Mouse (Mus musculus): ENCODE data around the gene Thoc7.
A peak's percentile ranks its signal among the peaks of the same experiment; 100 is the strongest.
"Not testable (repeated sequence)": the region's sequence is repeated elsewhere in the genome, so short reads cannot be mapped to it uniquely, and the experiment has no call there.

The Thoc7 gene

DNA sequence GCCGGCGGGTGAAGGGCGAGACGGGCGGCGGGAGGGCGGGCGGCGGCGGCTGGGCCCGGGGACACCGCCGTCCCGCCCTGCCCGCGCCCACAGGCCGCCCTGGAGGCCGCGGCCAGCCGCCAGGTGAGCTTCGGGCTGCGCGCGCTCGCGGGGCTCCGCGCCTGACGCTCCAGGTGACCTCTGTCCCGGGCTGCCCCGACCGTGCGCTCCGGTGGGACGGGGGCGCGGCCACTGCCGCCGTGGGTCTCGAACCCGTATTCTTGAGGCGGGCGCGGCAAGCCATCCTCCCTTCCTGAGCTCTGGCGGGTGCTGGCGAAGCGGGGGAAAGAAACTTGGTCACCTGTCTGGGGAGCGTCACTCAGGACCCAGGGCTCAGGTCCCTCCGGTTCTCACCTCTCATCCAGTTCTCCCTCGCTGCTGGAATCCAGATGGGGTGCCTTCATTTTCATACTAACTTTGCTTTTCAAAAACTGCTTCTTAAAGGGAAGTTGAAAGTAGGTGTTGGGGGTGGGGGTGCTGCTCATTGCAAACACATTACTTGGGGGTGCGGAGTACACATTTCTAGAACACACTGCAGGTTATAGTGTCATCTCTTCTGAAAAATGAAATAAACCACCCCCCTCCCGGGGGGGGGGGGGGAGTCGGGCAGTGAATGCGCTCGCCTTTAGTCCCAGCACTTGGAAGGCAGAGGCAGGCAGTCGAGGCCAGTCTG is at the start of gene Thoc7, which contains the start of gene Atxn7:
TSS of gene Thoc7 (minus strand) at position 452 of the 712 bp plus-strand sequence.
TSS of gene Atxn7 (plus strand) at position 40 of the 712 bp plus-strand sequence.
- peak; percentile 52 for DNase-seq (ENCODE audit: low spot score)

DNA sequence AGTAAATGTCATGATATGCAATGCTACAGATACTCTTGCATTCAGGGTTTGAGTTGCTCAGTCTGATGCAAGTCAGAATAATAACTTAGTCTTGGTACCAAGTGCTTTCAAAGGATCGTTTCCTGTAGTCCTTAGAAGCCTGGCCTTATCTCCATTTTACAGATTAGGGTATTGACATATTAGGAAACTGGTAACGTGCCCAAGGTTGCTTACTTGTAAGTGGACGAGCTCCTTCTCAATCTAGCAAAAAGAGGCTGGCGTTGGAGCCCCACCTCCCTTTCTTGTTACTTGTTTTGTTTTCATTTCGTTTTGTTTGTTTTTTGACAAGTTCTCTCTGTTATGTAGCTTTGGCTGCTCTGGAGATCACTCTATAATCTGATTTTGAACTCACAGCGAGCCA is 48.1 kb upstream of the Thoc7 start:
- no peak for DNase-seq (ENCODE audit: low spot score)

DNA sequence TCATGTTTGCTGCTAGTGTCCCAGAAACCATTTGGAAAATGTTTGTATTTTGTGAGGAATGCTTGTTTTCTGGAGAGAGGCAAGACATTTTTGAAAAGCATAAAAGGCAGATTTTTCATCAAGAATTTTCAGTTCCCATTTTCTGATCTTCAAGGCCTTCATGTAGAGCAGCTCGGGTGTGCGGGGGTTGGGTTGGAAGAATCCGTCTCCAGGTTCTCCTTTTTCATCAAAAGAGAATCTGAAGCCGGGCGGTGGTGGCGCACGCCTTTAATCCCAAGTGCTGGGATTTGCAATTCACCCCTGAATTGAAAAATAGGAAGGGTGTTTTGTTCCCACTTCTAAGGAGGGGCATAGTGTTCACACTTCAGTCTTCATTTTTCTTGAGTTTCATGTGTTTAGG is 41.1 kb upstream of the Thoc7 start:
- DNase-seq (ENCODE audit: low spot score): no peak

DNA sequence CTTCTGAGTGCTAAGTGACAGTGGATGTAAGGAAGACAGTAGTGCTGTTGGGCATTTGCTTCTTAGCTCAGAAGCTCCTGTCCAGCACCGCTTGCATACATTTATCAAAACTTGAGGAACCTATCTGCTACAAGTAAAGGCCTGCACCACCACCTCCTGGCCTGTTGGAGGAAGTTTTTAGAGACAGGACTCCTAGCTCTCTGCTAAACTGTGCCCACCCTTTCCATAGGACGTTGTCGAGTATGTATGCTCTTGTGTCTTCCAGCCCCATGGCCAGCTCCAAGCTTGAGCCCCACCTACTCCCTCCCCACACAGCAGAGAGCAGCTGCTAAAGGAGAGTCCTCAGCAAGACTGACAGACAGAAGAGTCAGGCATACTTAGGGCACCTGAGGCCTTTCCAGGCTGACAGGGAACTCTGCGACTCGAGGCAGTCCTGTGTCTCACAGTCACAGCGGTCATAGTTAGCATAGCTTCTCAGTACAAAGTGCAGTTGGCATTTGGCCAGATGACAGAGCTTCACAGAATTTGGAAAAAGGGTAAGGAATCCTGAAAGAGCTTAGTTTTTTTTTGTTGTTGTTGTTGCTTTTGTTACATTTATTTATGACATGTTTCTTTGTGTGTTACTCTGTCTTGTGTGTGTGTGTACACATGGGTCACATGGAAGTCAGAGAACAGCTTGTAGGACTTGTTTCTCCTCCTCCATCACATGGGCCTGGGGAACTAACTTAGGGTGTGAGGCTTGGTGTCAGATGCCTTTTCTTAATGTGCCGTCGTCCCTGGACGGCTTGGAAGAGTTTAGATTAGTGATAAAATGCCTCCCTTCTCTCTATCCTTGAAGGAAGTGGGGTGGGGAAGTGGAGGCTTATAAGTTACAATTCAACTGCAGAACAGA is 33.8 kb upstream of the Thoc7 start:
- peak; percentile 7 for DNase-seq (ENCODE audit: low spot score)

DNA sequence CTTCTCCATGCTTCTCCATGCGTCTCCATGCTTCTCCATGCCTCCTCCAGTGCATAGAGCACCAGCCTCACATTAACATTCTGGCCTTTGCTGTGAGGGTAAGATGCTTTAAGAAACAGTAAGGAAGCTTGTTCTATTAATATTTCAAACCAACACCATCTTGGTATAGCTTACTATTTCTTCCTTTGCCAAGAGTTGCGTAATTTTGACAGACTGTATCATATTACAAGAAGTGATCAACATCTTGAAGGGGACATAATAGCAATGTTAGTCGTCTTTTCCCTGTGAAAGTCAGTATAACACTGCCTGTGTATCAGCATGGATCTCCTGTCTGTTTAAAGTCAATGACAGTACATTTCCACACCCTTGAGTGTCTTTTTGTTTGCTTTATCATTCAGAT is 29.1 kb upstream of the Thoc7 start:
- DNase-seq (ENCODE audit: low spot score): no peak

DNA sequence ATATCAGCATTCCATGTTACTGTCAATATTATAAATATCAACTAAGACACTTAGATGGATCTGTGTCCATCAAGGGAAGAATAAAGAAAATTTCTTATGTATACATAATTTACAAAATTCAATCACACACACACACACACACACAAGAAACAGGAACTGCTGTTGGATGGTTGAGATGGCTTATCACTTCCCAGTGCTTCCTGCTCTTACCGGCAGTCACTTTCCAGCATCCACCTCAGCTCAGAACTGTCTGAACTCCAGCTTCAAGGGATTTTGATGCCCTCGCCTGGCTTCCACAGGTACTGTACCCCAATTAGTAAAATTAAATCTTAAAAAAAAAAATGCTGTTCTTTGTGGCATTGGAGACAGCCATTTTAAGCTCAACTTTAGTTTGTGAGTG is 26.7 kb upstream of the Thoc7 start:
- DNase-seq (ENCODE audit: low spot score): no peak

DNA sequence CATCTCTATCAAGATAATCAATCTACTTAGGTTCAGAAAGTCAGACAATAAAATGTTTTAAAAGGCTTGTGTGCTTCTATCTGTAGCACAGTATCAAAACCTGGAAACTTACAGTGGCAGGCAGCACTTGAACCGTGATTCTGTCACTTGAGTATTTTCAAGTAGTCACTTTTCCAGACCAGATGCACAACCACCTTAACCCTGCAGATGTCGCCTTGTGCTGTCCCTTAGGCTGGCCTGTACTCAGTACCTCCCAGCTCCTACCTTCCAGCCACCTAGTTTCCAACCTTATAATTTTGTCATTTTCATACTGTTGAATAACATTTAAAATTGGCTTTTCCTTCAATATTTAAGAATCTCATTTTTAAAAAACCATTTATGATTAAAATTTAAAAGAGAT is 20.5 kb upstream of the Thoc7 start:
- DNase-seq (ENCODE audit: low spot score): no peak

DNA sequence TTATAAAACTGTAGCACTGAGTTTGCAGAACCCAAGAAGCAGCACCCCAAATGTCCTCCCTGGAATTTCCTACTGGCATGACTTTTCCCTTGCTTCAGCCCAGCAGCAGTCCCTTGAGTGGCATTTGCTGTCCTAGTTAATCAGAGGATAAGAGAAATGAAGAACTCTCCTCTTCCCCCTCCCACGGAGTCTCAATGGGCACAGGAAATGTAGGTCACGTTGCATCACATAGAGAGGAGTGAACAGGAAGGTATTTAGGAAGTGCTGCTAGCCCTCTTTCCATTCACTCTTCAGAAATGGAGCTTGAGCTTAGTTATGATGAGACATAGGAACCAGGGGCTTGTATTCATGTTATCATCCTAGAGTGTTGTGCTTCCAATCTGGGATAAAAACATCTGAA is 19.6 kb upstream of the Thoc7 start:
- DNase-seq (ENCODE audit: low spot score): no peak

DNA sequence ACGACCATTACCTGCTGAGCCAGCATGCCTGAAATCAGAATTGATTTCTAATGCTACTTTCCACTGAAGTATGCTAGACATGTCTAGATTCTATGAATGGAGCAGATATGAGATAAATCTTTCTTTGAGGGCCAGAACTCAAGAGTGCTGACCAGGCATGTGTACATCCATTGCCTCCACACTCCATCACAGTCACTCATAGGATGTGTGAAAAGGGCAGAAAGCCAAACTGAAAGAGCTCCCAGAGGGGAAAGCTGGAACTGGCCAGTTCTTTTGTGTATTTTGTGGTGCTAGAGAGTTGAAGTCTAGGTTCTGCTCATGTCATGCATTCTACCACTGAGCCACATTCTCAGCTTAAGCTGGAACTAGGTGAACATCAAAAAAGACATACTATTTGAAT is 15.8 kb upstream of the Thoc7 start:
- DNase-seq (ENCODE audit: low spot score): no peak

DNA sequence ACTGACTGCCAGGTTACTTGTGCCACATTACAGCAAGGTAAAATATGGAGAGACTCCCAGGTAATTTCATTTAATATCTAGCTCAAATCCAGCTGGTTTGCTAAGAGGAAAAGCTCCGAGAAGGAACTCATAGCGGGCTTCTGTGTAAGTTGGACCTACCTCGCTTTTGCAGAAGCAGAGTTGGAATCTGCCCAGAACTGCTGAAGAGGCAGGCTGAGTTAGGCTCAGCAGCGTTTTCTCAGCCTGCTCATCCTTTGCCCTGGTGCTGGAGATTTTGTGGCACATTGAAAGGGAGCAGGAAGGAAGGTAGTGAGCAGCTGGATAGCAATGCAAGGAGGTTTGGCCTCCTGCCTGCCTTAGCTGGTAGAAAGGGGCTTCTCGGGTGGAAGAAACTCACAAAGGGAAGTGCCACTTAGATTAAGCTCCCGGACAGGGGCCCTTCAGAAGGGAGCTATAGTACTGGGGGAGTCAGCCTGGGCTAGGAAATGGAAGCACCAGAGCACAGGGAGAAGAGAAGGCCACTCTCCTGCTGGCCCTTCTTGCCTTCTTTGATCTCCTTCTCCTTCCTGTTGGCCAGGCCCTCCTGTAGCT is 10.1 kb upstream of the Thoc7 start:
- no peak for DNase-seq (ENCODE audit: low spot score)

DNA sequence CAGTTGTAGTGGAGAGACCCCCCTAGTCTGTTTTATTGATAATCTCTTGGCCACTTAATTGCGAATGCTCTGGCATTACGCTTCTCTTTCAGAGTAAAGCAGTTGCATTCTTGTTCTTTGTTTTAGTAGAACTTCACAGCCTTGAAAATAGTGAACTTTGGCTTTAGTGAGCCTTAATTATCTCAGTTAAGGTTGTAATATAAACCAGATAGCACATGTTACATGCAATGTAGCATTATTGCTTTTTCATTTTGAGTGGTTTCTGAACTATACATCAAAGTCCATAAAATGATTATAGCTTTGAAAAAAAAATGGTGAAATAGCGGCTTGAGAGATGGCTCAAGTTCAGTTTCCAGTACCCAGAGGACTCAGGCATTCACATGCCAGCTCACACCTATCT is 8.9 kb upstream of the Thoc7 start:
- no peak for DNase-seq (ENCODE audit: low spot score)

DNA sequence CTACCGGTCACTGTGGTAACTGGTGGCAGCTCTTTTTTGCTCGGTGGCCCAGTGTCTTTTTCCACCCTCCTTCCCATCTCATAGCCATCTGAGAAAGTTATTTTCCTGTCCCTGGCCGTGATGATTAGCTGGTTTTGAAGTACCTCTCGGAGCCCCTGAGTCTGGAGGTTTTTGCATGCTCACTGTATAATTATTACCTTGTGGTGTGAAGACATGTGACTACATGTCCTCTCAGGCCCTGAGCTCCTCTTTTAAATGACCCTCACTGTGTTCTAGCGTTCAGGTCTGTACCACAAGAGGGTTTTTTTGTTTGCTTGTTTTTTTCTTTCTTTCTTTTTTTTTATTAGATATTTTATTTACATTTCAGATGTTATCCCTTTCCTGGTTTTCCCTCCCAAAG is 6.8 kb upstream of the Thoc7 start:
- DNase-seq (ENCODE audit: low spot score): no peak

DNA sequence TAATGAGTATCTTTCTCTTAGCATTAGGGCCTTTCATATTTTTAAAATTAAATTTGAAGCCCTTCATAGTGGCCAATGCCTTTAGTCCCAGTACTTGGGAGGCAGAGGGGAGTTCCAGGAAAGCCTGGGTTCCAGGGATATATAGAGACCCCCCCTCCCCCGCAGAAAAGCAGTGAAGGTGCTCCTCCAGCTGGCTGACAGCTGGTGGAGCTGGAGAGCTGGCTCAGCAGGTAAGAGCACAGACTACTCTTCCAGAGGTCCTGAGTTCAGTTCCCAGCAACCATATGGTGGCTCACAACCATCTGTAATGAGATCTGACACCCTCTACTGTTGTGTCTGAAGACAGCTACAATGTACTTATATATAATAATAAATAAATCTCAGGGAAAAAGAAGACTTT is 6.0 kb upstream of the Thoc7 start:
- DNase-seq (ENCODE audit: low spot score): no peak

DNA sequence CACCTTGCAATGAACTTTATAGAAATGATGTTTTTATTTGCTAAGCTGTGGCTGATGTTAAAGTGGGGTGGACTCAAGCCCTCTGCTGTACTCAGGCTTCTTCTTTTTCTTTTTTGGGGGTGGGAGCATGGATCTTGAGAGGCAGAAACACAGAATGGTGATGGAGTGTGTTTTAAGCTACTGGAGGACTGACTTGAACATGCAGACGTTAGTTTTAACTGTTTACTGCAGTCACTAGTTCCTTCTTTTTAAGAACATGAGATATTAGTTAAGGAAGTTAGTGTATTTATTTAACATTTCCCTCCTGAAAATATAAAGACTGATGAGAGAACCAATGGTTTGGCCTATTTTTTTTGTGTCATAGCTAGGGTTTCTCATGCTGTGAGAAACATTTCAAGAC is 1.9 kb upstream of the Thoc7 start:
- no peak for DNase-seq (ENCODE audit: low spot score)

DNA sequence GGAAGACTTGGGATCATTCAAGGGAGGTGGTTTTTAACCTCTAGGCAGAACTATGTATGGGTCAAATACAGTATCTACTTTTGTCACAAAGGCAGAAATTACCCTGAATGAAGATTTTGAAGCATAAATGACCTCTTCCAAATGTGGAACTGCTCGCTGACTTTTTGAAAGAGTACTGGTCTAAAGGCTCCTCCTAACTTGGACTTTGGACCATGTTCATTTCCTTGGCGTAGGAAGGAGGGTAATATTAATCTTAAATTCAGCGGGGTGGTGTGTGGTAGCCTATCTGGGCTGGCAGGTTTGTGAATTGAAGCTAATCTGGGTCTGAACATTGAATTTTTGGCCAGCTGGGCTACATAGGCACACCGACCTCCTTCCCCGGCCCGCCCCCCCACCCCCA is 824 bp upstream of the Thoc7 start:
- no peak for DNase-seq (ENCODE audit: low spot score)

DNA sequence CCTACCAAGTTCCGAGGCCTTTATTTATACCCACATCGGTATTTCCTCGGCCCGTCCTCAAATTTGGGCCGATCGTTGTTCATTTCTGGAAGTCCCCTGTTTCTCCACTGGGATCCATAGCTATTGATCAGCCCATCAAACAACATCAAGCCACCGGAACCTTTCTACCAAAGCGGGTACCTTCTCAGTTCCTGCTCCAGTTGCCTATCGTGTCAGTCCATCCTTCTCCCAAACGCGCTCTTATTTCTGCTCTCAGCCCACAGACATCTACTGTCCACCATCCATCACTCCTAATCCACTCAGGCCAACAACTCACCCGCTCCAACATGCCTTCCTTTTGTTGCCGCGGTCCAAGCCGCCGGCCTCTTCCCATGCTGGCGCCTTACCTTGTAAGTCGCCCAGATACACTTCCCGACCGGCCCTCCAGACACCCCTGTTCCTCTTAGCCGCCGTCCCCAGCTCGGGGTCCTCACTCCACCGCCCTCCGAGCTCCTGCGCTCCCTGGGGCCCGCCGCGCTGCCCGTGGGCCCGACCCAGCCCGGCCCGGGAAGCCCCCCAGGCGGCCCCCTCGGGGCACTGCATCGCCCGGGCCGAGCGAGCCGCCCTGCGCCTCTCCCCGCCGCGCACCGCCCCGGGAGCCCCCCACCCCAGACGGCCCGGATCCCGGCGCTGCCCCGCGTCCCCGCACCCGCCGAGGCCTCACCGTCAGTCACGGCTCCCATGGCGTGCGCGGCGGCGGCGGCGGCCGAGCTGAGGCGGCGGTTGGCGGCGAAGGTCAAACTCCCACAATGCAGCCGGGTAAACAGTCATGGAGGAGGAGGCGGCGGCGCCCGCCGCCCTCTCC is 948 bp downstream of the Thoc7 start:
- peak; percentile 61 for DNase-seq (ENCODE audit: low spot score)

DNA sequence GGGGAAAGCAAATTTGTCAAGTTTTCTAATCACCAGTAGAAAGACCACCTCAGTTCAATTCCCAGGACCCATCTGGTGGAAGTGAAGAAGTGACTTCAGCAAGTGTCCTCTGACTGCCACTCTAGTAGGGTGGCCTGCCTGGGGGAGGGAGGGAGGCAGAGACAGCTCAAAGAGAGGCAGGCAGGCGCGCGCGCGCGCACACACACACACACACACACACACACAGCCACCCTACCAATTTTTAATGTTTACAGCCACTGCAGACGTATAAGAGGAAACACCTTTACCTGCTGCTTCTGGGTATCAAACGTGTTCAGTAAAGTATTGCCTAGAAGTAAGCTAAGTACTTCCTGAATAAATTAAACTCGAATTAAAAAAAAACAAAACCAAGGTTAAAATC is 1.6 kb downstream of the Thoc7 start:
- no peak for DNase-seq (ENCODE audit: low spot score)

DNA sequence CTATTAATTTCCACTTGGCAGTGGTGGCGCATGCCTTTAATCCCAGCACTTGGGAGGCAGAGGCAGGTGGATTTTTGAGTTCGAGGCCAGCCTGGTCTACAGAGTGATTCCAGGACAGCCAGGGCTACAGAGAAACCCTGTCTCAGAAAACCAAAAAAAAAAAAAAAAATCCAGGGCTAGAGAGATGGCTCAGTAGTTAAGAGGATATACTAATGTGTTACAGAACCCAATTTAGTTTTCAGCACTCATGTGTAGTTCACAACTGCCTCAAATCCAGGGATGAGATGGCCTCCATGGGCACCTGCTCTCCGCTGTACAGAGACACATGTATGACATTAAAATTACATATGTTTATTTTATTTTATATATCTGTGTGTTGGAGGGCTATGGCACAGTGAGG is 9.5 kb downstream of the Thoc7 start:
- DNase-seq (ENCODE audit: low spot score): not testable (repeated sequence)

DNA sequence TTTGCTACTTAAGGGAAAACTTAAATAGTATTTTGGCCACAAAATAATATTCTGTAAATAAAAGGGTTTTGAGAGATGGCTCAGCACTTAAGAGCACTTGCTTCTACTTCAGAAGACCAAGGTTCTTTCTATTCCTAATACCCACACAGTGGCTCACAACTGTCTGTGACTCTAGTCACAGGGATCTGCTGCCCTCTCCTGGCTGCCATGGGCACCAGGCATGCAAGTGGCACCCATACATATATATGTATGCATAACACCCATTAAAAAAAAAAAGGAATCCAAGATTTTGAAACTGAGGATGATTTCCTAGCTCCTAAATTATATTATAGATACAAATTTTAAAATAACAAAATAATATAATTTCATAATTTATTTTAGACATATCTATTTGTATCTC is 11.3 kb downstream of the Thoc7 start:
- no peak for DNase-seq (ENCODE audit: low spot score)

DNA sequence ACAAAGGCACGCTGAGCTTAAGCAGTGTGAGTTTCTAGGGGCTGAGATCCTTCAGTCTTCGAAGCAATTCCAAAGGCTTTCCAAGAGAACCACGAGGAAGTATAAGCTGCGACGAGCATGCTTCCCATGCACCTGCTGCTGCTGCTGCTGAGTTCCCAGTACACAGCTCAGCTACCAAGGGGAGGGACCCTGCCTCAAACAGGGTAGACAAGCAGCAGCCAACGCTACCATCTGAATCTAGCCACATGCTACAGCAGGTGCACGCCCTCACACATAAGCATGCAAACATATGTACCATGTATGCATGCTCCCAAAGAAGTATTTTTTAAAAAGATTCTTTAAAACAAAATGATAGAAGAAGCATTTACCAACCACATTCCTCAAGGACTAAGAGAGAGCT is 13.3 kb downstream of the Thoc7 start:
- no peak for DNase-seq (ENCODE audit: low spot score)

DNA sequence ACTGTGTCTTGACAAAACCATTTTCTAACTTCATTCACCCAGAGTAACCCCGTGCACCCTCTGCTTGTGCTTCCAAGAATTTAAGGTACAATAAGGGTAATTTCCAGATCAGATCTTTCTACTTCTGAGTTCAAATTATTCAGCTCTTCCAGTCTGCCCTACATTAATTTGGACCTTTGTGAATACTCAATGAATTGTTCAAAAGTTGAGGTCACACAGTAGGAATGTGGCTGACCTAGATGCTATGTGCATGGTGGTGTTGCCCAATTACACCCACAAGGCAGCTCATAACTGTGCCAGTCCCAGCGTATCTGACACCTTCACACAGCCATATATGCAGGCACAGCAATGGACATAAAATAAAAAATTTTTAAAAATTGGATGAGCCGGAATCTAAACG is 17.0 kb downstream of the Thoc7 start:
- DNase-seq (ENCODE audit: low spot score): no peak

DNA sequence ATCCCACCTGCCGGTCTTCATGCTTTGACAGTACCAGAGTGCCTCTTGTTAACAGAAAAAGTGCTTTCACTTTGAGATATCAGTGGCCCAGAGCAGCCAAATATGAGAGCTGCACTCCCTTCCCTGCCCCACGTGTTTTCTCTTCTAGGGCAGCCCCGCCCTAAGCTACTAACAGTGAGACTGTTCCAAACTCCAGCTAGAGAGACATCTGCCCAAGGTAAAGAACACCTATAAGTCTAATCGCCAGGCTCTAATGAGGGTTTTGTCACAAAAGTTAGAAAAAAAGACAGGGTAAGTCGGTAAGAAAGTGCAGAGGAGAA is 27.6 kb downstream of the Thoc7 start:
- DNase-seq (ENCODE audit: low spot score): no peak

Measured in urinary bladder, postnatal 25 days (tissue).